Mouse (Mus musculus): Measurements from ENCODE around the gene Fn3k.

GRCm38 (mm10) chr11:121474831-121475230 lies 40.1 kb downstream of the Fn3k start:
- TF ChIP-seq CTCF (IDR thresholded peaks at IDR 0.05; ENCODE audit: control insufficient read depth, insufficient read depth, low read length) (no peak), POLR2A (IDR thresholded peaks at IDR 0.05; ENCODE audit: borderline replicate concordance, control insufficient read depth, low read depth, low read length) (no peak)
